Mouse (Mus musculus) ovary, adult 10 weeks (tissue): Measurements from ENCODE around the gene Wipf2. TPM values are rescaled to one million over a fixed set of nuclear protein-coding genes. Genes with fewer than 3 reads are reported as not detected.

Experiments
- polyA plus RNA-seq: library from polyadenylated mRNA; stranded (reverse); fragments of 350-450 nt; fragmentation: Illumina TruSeq; extraction: RNeasy Lipid Tissue Mini Kit (QIAGEN cat#74804); gene quantifications from one replicate; pipeline ENCODE4 v1.2.3, GENCODE M21; 2014

The Wipf2 gene
- polyA plus RNA-seq, result 12.0 TPM

DNA sequence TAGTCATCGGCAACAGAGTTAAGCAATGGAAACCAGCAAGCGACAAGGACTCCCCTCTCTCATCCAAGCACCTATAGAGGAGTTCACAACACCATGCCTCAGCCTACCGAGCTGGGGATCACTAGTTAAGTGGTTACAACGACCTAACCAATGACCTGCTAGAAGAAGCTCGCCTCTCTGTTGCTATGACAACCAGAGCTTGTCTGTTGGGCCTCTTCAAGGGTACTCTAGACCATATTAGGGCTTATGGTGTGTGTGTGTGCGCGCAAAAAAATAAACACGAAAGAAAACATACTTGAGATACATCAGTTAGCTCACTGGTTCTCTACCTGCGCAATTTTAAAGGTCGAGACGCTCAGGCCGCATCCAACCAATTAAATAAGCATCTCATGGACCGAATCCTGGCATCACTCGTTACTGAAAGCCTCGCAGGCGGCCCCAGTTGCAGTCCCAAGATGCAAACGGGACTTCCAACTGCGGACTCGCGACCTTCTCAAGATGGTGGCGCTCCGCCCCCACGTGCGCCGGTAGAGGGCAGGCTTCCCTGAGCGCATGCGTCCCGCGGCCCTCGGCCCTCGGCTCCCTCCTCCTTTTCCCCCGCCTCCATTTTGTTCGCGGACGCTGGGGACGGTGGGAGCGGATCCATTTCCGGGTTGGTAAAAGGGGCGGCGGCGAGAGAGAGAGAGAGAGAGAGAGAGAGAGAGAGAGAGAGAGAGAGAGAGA lies at the start of gene Wipf2:
Wipf2 (plus strand) TSS at position 611 of the 723 bp plus-strand sequence.

DNA sequence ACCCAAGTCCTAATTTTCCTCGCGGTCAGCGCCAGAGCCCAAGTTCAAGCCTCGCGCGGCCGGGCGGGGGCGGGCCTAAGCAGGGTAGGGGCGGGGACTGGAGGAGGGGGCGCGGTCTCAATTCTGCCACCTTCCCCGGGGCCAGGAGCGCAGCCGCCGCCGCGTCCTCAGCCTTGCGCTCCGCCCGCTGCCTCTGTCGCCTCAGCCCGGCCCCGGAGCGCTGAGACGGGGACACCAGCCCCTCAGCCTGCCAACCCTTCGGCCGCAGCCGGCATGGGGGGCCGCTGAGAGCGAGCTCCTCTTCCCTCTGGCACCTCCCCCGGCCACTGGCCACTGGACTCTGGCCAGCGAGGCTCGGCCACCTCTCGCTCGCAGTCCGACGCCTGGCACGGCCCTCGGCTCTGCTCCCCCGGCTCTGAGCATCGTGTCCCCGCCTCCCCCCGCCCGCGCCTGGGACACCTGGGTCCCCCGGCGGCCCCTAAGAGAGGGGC lies 26.7 kb upstream of the Wipf2 start, which contains the start of gene Rapgefl1:
Rapgefl1 (plus strand) TSS at position 135 of the 491 bp plus-strand sequence.

DNA sequence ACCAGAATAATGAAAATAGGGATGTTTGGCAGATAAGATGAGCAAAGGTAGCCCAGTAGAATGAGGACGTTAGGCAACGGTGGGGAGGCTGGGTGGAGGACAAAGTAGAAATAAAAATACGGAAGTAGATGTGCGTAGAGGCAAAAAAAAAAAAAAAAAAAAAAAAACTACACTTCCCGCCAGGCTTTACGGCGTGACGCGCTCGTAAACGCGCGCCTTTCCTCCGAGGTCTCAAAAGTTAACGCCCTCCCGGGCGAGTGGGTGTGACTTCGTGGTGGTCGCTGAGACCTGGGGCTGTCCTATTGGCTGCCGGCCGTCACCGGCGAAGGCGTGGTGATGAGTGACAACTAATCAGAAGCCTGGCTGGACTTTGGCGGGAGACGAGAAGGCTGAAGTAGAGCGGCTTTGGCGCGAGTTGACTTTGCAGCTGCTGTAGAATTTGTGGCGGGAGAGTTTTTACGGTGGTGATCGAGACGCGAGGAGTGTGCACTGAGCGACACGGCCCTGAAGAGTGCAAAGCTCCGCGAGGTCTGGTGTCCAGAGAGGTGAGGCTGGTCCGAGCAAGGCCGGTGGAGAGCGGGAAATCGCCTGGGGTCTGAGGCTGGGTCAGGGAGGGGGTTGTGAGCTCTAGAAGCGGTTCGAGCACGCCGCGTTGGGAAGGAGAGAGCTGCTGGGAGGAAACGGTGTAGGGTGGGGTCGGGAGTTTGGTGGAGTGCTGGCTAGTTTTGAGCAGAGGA lies 44.2 kb downstream of the Wipf2 start, which contains the start of gene Cdc6:
Cdc6 (plus strand) TSS at position 365 of the 737 bp plus-strand sequence.

DNA sequence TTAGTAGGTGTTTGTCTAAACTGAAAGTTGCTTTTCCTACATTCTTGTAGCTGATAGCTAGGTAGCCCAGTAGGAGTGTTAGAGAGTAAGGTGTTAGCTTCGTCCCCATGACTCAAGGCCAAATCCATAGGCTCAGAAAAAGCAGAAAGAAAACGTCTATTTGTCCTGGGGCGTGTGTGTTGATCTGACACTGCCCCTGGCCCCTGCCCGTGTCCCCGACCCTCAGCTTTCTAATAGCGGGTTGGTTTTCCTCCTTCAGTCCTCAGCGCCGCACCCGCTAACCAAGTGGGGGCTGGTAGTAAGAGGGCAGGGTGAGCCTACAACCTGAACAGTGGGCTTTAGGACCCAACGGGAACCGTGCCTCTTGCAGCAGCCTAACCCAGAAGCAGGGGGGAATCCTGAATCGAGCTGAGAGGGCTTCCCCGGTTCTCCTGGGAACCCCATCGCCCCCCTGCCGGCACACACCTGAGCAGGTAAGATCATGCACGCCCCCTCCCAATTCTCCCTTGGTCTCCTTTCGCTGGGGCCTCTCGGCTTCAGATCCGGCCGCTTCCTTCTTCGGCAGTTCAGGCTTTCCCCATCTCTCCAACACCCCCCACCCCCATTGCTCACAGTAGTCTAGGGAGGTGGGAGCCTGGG lies 64.1 kb downstream of the Wipf2 start, which contains the start of gene Rara:
Rara (plus strand) TSS at position 381 of the 639 bp plus-strand sequence.

Other genes starting within 250 kb of the Wipf2 start
- gene Gm12355, start 238.0 kb upstream of the Wipf2 start, polyA plus RNA-seq, result 0.80 TPM
- gene Gsdma3, start 237.3 kb upstream of the Wipf2 start, polyA plus RNA-seq, result not detected
- not detected for gene Gsdma2, start 216.9 kb upstream of the Wipf2 start, polyA plus RNA-seq
- gene Gsdma, start 199.3 kb upstream of the Wipf2 start, polyA plus RNA-seq, result not detected
- gene Psmd3, start 181.1 kb upstream of the Wipf2 start, polyA plus RNA-seq, result 14.8 TPM
- not detected for gene Csf3, start 162.4 kb upstream of the Wipf2 start, polyA plus RNA-seq
- gene Med24, start 134.2 kb upstream of the Wipf2 start, polyA plus RNA-seq, result 6.5 TPM
- 8.4 TPM for gene Thra, start 123.0 kb upstream of the Wipf2 start, polyA plus RNA-seq
- 1.6 TPM for gene Nr1d1, start 88.3 kb upstream of the Wipf2 start, polyA plus RNA-seq
- 113 TPM for gene Msl1, start 68.1 kb upstream of the Wipf2 start, polyA plus RNA-seq
- 24.9 TPM for gene Casc3, start 58.7 kb upstream of the Wipf2 start, polyA plus RNA-seq
- 0.63 TPM for gene Rapgefl1, start 26.9 kb upstream of the Wipf2 start, polyA plus RNA-seq
- 6.8 TPM for gene Cdc6, start 44.2 kb downstream of the Wipf2 start, polyA plus RNA-seq
- 2.4 TPM for gene Rara, start 64.2 kb downstream of the Wipf2 start, polyA plus RNA-seq
- gene Gjd3, start 119.4 kb downstream of the Wipf2 start, polyA plus RNA-seq, result not detected
- gene Top2a, start 160.6 kb downstream of the Wipf2 start, polyA plus RNA-seq, result 203 TPM
- gene Igfbp4, start 177.6 kb downstream of the Wipf2 start, polyA plus RNA-seq, result 57.2 TPM
- gene Tns4, start 225.7 kb downstream of the Wipf2 start, polyA plus RNA-seq, result 1.6 TPM